Mouse (Mus musculus): ENCODE data around the gene Baat.
"Not testable (repeated sequence)": the region's sequence is repeated elsewhere in the genome, so short reads cannot be mapped to it uniquely, and the experiment has no call there.

Baat gene

DNA sequence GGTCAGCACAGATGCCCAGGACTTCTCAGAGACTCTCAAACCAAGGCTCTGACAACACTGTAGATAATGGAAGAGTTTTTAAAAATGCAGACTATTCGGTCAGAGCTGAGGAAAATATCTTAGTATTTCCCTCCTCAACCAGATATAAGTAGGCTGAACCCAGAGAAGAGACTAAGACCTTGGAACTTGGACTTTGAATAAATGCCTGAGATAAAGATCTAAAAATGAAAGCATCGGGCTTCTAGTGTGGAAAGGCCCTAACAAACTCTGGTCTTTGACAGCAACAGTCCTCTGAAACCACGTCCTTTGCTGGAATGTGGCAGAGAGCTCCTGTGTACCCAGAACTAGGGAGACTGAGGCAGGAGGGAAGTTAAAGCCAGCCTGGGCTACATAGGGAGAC is at the start of gene Baat:
TSS of gene Baat (minus strand) at position 172 of the 400 bp plus-strand sequence.
- DNase-seq (ENCODE audit: low read depth, low spot score) = no peak

- no peak for DNase-seq (ENCODE audit: low read depth, low spot score)
Measured at GRCm38 (mm10) chr4:49553380-49553779, 47.0 kb upstream of the Baat start.

DNA sequence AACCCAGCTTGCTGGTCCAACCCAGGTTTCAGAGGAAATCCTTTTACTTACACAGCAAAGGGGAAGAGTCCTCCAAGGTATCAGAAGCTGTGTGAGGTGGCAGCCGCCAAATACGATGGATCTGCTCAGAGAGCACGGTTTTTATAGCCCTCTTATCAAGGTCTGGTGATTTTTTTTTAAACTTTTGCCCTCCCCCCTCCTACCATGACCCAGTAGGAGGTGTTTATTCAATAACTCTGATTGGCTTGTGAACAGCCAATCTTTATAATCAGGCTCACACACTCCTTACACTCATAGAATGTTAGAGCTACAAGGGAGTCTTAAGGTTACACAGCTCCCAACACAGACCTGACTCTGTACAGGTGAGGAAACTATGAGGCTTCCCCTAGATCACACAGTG is 43.0 kb upstream of the Baat start, which contains the start of gene Aldob:
TSS of gene Aldob (minus strand) at position 164 of the 400 bp plus-strand sequence.
- no peak for DNase-seq (ENCODE audit: low read depth, low spot score)

GRCm38 (mm10) chr4:49547544-49548219 is 41.3 kb upstream of the Baat start:
- no peak for DNase-seq (ENCODE audit: low read depth, low spot score)

DNA sequence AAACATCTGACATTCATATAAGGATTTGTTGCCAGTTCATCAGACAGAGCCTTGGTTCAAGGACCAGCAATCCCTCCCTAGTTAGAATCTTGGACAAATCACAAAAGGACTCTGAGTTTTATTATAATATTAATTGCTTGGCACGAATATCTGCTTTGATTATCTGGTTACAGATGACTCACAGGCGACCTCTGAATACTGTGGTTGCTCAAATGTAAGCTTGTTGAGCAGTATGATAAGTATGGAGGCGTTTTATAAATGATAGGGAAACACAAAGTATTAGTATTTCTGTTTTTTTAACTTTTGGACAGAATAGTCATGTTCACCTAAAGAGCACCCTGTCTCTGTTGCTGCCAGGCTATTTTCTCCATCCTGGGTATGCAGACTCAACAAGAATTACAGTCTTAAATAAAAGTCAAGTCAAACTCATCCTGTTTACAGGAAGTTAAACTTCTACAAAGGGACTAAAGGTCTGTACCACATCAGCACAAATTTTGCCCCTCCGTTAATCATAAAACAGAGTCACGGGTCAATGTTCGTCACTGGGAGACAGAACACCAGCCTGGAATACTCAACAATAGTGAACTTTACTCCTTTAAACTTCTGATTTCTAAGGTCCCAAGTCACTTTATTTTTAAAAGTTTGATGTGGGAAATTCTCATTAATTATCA is 40.7 kb upstream of the Baat start:
- DNase-seq (ENCODE audit: low read depth, low spot score) = no peak

GRCm38 (mm10) chr4:49546026-49546425 is 39.7 kb upstream of the Baat start:
- DNase-seq (ENCODE audit: low read depth, low spot score) = no peak

DNA sequence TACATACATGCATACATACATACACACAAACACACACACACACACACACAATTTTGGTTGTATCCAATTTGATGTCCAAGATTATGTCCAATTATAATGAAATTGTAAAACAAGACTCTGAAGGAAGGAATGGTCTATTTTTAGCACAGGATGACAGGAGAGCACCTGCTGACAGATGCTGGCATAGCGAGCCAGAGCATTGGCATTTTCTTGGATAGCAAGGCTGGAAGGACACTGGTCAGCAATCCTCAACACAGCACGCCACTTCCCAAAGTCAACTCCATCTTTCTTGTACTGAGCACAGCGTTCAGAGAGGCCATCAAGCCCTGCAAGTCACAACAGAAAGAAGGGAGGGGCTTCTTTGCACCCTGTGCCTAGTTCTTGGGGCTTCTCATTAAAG is 34.6 kb upstream of the Baat start:
- DNase-seq (ENCODE audit: low read depth, low spot score) = no peak

GRCm38 (mm10) chr4:49539665-49540064 is 33.3 kb upstream of the Baat start:
- DNase-seq (ENCODE audit: low read depth, low spot score) = no peak

DNA sequence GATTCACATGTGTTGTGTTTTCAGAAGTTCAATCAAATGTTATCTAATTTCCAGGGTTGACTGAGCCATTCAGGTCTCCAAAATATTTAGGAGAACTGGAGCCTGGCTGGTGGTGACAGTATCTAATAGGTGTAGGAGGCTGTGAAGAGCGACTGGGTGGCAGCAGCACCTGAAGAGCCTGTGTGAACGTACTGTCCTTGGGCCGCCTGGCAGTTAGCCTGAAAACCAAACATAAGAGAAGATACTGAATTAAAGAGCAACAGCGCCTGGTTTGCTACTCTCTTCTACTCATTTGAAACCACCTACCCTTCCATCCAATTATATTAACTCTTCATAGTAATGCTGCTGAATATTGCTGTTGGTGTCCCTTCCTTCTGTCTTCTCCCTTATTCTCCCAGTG is 30.3 kb upstream of the Baat start:
- DNase-seq (ENCODE audit: low read depth, low spot score) = no peak

DNA sequence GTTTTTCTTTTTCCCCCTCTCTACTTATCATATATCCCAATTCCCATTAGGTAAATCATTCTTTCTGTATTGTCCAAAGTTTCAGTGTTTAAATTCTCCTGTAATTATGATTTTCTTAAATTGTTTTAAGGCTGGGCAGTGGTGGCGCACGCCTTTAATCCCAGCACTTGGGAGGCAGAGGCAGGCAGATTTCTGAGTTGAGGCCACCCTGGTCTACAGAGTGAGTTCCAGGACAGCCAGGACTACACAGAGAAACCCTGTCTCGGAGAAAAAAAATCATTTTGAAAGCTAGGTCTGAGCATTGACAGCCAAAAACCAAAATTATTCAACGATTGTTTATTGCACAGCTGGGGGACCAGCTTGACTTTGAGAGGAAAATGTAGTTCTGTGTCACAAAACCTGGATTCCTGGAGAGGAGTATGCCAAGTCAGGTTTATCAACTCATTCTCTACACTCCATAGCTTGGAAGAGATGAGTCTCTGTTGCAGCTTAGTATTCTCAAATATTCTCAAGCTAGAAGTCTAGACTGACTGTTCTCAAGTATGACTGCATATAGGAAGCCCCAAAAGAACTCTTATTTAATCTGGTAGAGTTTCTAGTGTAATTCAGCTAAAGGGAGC is 29.4 kb upstream of the Baat start:
- DNase-seq (ENCODE audit: low read depth, low spot score) = no peak

DNA sequence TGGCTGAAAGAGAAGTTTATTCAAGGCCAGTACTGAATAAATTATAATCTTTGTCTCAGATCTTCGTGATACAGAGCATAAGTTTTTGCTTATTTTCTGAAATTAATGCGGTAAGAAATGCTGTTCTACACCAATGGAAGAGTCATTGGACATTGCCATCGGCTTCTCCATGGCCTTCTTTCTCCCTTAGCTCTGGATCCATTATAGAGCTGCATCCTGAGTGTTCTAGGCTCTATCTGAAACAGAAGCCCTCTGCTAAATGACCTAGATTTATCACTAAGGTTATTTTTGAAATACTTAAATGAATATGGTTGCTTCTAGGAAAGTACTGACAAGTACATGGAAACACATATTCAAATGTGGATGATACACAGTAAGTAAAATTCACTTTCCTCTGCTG is 28.7 kb upstream of the Baat start:
- DNase-seq (ENCODE audit: low read depth, low spot score) = no peak

- no peak for DNase-seq (ENCODE audit: low read depth, low spot score)
Measured at GRCm38 (mm10) chr4:49522576-49522975, 16.2 kb upstream of the Baat start.

DNA sequence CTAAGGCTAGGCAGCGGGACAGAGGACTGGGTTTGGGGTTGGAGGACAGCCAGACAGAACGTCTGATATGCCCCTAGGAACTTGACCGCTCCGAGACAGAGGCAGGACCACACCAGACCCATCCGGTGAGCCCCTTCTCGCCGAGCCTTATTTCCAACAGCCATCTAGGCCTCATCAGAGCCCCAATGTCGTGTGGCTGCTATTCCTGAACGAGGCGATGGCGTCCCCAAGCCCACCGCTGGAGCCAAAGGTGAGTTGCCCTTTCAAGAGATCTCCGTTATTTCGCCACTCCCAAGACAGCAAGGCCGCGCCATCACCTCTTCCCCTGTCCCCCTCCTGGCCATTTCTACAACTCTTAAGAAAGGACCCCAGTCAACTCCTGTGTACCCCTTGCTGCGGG is 15.0 kb upstream of the Baat start:
- DNase-seq (ENCODE audit: low read depth, low spot score) = no peak

- DNase-seq (ENCODE audit: low read depth, low spot score) = peak; percentile 91
Measured at GRCm38 (mm10) chr4:49520572-49521340, 14.4 kb upstream of the Baat start, which contains the start of the genes Mrpl50 and Zfp189. Mrpl50 (minus strand) TSS chr4:49521093. Zfp189 (plus strand) TSS chr4:49521176.

- peak; percentile 48 for DNase-seq (ENCODE audit: low read depth, low spot score)
Measured at GRCm38 (mm10) chr4:49519476-49519875, 13.1 kb upstream of the Baat start.

DNA sequence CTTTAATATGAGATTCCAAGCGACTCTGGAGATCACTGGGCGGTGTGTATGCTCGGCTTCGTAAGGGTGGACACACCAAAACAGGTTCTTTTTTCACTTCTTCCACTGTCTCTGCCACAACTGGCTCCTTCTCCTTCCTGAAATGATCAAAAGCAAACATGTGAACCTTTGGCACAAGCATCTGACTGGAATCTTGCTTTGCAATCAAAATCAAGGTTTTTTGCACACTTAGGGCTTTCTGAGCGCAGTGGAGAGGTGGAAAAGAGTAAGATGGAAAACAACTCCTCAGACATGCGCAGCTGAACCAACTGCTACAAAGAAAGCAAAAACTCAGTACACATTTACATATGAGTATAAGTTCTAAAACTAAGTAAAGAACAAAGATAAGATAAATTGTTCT is 8.1 kb upstream of the Baat start:
- DNase-seq (ENCODE audit: low read depth, low spot score) = no peak

GRCm38 (mm10) chr4:49512636-49513035 is 6.3 kb upstream of the Baat start:
- DNase-seq (ENCODE audit: low read depth, low spot score) = no peak

DNA sequence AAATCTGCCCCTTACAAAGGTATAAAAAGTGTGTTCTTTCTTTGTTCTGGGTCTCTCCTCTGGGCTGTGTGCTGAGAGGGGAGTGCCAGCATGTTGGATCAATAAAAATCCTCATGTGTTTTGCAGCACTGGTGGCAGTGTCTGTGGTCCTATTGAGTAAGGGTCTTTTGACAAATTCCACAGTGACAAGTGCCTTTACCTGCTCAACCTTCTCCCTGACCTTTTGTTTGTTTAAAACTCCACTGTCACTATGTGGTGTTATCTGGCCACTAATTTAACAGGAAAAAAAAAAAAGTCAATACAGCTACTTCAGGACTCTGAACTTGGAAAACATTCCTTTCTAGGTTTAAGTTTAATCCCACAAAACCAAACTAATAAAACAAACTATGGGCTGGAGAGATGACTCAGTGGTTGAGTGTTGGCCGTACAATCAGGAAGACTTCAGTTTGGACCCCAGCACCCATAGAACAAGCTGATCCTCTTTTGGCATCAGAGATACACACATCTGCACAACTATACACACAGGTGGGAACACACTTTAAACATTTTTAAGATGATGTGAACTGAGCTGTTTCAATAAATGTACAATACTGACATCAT is 4.0 kb upstream of the Baat start:
- DNase-seq (ENCODE audit: low read depth, low spot score) = not testable (repeated sequence)

DNA sequence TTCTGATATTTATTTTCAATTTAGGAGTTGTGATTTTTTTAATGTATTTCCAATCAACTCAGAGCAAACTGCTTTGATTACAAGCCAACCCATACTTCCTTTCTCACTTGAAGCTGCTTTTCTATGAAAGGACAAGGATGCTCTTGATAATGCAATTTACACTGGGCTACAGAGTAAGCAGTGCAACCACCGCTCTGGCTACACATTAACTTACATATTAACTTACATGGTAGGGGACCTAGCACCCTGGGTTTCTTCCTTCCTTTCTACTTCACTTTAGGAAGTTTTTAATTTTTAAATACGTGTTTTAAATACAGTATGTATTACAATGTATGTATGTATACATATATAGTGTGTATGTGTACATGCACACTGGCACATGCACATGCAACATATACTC is 2.8 kb upstream of the Baat start:
- no peak for DNase-seq (ENCODE audit: low read depth, low spot score)

DNA sequence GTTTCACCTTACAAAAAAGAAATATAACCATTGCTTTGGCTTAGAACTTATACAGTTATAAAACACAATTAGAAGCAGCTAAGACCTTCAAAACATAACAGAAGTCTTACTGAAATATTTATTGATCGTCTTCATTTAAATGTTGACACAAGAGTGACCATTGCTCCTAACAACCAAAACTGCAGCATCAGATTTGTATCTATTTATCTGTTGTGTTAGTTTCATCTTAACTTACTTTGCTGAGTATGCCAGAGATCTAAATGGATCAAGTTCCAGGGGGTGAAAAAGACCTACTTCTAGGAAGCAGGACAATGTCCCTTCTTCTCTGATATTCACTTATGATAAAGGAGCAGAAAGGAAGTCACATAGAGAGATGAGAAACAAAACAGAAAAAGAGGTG is 2.8 kb downstream of the Baat start:
- no peak for DNase-seq (ENCODE audit: low read depth, low spot score)

DNA sequence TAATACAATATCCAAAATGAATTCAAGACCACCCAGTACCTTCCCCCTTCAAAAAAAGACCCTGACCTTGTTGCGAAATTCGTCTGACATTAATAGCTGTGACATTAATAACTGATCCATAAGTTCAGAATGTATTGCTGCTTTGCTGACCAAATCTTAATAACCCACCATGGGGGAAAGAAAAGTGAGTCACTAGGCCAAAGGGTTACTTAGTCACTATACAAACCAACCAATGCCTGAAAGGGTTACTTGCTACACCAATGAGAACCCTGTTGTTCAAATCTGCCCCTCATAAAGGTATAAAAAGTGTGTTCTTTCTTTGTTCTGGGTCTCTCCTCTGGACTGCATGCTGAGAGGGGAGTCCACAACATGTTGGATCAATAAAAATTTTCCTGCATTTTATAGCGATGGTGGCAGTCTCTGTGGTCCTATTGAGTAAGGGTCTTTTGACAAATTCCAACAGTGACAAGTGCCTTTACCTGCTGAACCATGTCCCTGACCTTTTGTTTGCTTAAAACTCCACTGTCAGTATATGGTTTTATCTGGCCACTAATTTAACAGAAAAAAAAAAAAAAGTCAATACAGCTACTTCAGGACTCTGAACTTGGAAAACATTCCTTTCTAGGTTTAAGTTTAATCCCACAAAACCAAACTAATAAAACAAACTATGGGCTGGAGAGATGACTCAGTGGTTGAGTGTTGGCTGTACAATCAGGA is 20.3 kb downstream of the Baat start:
- not testable (repeated sequence) for DNase-seq (ENCODE audit: low read depth, low spot score)

Data from c-Kit-negative CD71-positive TER-119-positive erythroid progenitor cells, embryonic 14.5 days (primary cell).